Mouse (Mus musculus) myocyte (in vitro differentiated cells): Measurements from ENCODE around the gene Ctbp2.

Experiments used
- MAX ChIP-seq: IDR thresholded peaks from one replicate; pipeline ENCODE4 v1.6.1; 2011; ENCODE audit warnings: low read depth, mild to moderate bottlenecking, control low read depth
- MYOG ChIP-seq, 3 experiments: IDR thresholded peaks; one replicate each; pipeline ENCODE4 v1.6.1; 2011; ENCODE audit warnings: control low read depth in 2 of 3, low read depth in 2 of 3, mild to moderate bottlenecking in 2 of 3; ENCODE audit not compliant: insufficient read length in 2 of 3, control insufficient read depth in 1 of 3, insufficient read depth in 1 of 3
- POLR2A ChIP-seq: IDR thresholded peaks from one replicate; pipeline ENCODE4 v1.6.1; 2011; ENCODE audit warnings: low read depth, mild to moderate bottlenecking, control low read depth, moderate library complexity; ENCODE audit not compliant: insufficient read length

DNA sequence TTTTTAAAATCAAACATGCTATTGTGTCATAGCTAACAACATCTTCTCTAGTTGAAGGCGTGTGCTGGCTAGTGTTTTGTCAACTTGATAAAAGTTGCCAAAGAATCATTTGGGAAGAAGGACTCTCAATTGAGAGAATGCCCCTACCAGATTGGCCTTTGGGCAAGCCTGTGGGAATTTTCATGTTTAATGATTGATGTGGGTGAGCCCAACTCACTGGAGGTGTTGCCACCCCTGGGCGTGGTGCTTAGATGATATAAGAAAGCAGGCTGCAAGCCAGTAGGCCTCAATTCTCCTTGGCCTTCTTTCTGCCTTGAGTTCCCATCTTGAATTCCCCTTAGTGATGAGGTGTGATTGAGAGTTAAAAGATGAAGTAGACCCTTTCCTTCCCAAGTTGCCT lies 146.2 kb downstream of the Ctbp2 start:
- TF ChIP-seq MAX (no peak), POLR2A (no peak), MYOG (IDR thresholded peaks at IDR 0.05; ENCODE audit: control insufficient read depth in 1 of 3, insufficient read depth in 1 of 3, insufficient read length in 2 of 3, low read depth in 2 of 3) (no peak)
